Mouse (Mus musculus) heart, adult 9 months (tissue): Measurements from ENCODE around the gene Igflr1.

Experiments used
- DNase-seq, 2 experiments: peaks; one replicate each; pipeline ENCODE4 v3.0.0; 2022; ENCODE audit warnings: low spot score in 2 of 2

Gene Igflr1

GRCm38 (mm10) chr7:30588676-30589434 lies 23.6 kb downstream of the Igflr1 start, which contains the start of gene Kmt2b:
TSS of gene Kmt2b (minus strand) at chr7:30588726.
- peak; percentile 98 for DNase-seq

- DNase-seq = peak; percentile 77 to 84
These were observed 24.4 kb downstream of the Igflr1 start for GRCm38 (mm10) chr7:30589435-30590301.

GRCm38 (mm10) chr7:30590927-30591604 lies 25.8 kb downstream of the Igflr1 start:
- no peak for DNase-seq

GRCm38 (mm10) chr7:30591605-30591951 lies 26.4 kb downstream of the Igflr1 start:
- no peak for DNase-seq

GRCm38 (mm10) chr7:30592772-30593423 lies 27.7 kb downstream of the Igflr1 start:
- no peak for DNase-seq

GRCm38 (mm10) chr7:30593579-30594509 lies 28.6 kb downstream of the Igflr1 start:
- no peak for DNase-seq

GRCm38 (mm10) chr7:30594510-30595024 lies 29.3 kb downstream of the Igflr1 start:
- DNase-seq = no peak

GRCm38 (mm10) chr7:30596093-30596492 lies 30.9 kb downstream of the Igflr1 start:
- no peak for DNase-seq

GRCm38 (mm10) chr7:30596811-30597210 lies 31.6 kb downstream of the Igflr1 start:
- no peak for DNase-seq

- DNase-seq = no peak
These were observed 33.6 kb downstream of the Igflr1 start, which contains the start of gene Zbtb32 for GRCm38 (mm10) chr7:30598786-30599185. TSS of gene Zbtb32 (minus strand) at chr7:30598909.

- DNase-seq = peak; percentile 74 to 81
These were observed 34.7 kb downstream of the Igflr1 start for GRCm38 (mm10) chr7:30599933-30600353.

GRCm38 (mm10) chr7:30600651-30601050 lies 35.4 kb downstream of the Igflr1 start:
- no peak for DNase-seq

- DNase-seq = no peak
These were observed 37.4 kb downstream of the Igflr1 start for GRCm38 (mm10) chr7:30602583-30602982.

- DNase-seq = no peak
These were observed 39.2 kb downstream of the Igflr1 start for GRCm38 (mm10) chr7:30604424-30604823.

GRCm38 (mm10) chr7:30604944-30605343 lies 39.7 kb downstream of the Igflr1 start:
- DNase-seq = no peak

- no peak for DNase-seq
These were observed 42.6 kb downstream of the Igflr1 start for GRCm38 (mm10) chr7:30607706-30608309.

GRCm38 (mm10) chr7:30608476-30608875 lies 43.2 kb downstream of the Igflr1 start:
- DNase-seq = no peak

- DNase-seq = peak; percentile 44 to 52
These were observed 44.8 kb downstream of the Igflr1 start for GRCm38 (mm10) chr7:30610043-30610442.

- DNase-seq = no peak
These were observed 47.6 kb downstream of the Igflr1 start, which contains the start of gene Upk1a for GRCm38 (mm10) chr7:30612654-30613402. TSS of gene Upk1a (minus strand) at chr7:30612847.
